Mouse (Mus musculus) neural tube, embryonic 12.5 days (tissue): ENCODE results near the gene Cacna2d3. TPM values are rescaled to one million over a fixed set of nuclear protein-coding genes. Genes with fewer than 3 reads are reported as not detected.

ENCODE experiments used
- ATAC-seq: fragments of 200-750 bp; cut with Nextera tagmentation; 2 replicates; pipeline ENCODE4 v1.8.0; 2017; ENCODE audit warnings: low read depth, mild to moderate bottlenecking, moderate TSS enrichment, moderate library complexity; ENCODE audit not compliant: low FRiP score
- H3K27ac ChIP-seq: fragments of 300-500 bp; sonication (generic); 2 replicates; pipeline ENCODE4 v1.5.1; 2016
- H3K27me3 ChIP-seq: fragments of 300-500 bp; sonication (generic); replicated peaks from 2 replicates; pipeline ENCODE4 v1.6.1; 2016; ENCODE audit warnings: mild to moderate bottlenecking
- H3K36me3 ChIP-seq: fragments of 300-500 bp; sonication (generic); 2 replicates; pipeline ENCODE4 v1.6.1; 2016; ENCODE audit warnings: mild to moderate bottlenecking
- H3K4me1 ChIP-seq: fragments of 300-500 bp; sonication (generic); 2 replicates; pipeline ENCODE4 v1.6.1; 2016
- H3K4me2 ChIP-seq: fragments of 300-500 bp; sonication (generic); replicated peaks from 2 replicates; pipeline ENCODE4 v1.6.1; 2016; ENCODE audit warnings: mild to moderate bottlenecking
- H3K4me3 ChIP-seq: fragments of 300-500 bp; sonication (generic); 2 replicates; pipeline ENCODE4 v1.5.1; 2016
- H3K9ac ChIP-seq: fragments of 300-500 bp; sonication (generic); 2 replicates; pipeline ENCODE4 v1.6.1; 2016; ENCODE audit warnings: mild to moderate bottlenecking
- H3K9me3 ChIP-seq: fragments of 300-500 bp; sonication (generic); 2 replicates; pipeline ENCODE4 v1.6.1; 2016; ENCODE audit warnings: mild to moderate bottlenecking
- WGBS: fragments of 180-500 bp; shearing (Covaris S2); methylation state at CpG from one replicate; pipeline ENCODE4 v1.1.7; 2016; 5-methylcytosine and 5-hydroxymethylcytosine counted together
- polyA plus RNA-seq: library from polyadenylated mRNA; unstranded; fragments of >200 nt; fragmentation: Nextera tagmentation; extraction: Ambion mirVana; gene quantifications from 2 replicates; pipeline ENCODE4 v1.2.1, GENCODE M21; 2016

Cacna2d3 gene
- polyA plus RNA-seq, 1 experiment from 2014 or later, result 34.6 TPM

DNA sequence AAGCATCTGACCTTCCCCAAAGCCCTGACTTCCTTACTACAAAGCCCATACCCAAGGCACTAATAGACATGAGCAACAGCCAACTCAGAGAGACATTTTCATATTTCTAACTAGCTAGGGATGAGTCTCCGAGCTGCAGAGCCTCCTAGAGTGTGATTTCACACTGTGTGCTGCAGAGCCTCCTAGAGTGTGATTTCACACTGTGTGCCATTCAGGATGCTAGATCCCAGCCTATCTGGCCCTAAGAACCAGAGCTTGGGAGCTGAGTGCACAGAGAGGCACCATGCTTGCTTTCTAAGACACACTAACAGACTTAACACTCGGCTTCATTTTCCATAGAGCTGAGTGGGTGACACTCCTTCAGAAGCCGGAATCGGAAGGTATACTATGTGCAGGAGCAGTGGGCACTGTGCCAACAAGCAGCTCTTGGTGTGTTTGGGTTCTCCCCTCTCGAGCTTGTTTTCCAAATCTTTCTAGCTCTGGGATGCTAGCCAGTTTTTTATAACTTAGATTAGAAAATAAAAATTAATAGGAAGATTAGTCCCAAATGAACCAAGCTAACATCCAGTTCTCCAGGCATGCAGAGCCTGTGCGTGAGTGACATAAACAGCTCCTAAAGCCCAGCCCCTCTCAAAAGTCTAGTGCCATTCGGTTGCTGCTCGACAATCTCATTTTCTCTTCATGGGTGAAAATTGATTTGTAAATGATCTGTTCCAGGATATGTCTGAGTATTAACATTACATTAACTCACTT, 316.4 kb downstream of the Cacna2d3 start:
- Histone ChIP-seq H3K4me1 (no peaks in the 10 kb centered on the region; the same call in 1 of the 2 replicates), H3K27me3 (no peaks in the 10 kb centered on the region), H3K9me3 (no peaks in the 10 kb centered on the region), H3K36me3 (no peaks in the 10 kb centered on the region), H3K4me3 (no peak overlapping the region), H3K9ac (no peak overlapping the region), H3K27ac (no peak overlapping the region), H3K4me2 (no peak overlapping the region)
- 74% methylated on average over 8 of the region's 8 CpGs for WGBS
- ATAC-seq, result no peak

DNA sequence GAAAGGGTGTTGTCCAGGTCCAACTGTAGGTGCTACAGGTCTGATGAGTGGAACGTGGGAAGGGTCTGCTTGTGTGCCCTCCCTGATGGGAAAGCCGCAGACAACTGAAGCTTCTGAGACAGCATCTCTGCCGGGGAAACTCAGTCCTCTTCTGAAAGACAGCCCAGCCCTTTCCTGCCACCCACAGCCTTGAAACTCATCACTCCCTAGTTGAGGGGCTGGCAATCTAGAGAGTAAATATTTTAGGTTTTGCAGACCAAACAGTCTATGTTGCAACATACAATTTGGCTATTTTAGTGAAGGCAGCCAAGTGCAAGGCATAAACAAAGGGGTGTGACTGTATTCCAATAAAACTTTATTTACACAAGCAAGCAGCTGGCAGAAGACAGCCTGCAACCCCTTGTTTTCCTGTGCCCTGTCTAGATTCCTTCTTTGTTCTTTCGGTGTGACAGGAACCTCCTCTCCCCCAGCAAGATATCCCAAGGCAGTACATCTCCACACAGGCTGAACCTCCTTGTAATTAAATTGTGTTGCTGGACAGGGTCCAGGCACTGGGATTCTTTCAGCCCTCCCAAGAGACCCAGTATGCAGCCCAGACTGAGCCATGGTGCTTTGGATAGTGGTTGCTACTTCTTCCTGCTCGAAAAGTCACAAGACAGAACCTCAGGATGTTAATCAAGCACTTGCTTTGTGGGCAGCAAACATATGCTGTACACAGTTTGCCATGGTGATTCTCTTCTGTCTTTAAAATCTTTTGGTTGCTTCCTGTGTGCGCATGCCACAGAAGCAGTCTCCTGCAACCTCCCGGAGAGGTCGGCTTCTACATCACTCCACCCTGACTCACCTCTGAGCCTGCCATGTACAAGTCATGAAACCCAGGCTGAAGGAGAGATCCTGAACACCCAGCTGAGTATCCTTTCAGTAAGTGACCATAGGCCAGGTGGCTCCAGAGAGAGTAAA, 317.5 kb downstream of the Cacna2d3 start:
- Histone ChIP-seq H3K4me1 (no peaks in the 10 kb centered on the region; the same call in 1 of the 2 replicates), H3K9ac (no peak overlapping the region)

DNA sequence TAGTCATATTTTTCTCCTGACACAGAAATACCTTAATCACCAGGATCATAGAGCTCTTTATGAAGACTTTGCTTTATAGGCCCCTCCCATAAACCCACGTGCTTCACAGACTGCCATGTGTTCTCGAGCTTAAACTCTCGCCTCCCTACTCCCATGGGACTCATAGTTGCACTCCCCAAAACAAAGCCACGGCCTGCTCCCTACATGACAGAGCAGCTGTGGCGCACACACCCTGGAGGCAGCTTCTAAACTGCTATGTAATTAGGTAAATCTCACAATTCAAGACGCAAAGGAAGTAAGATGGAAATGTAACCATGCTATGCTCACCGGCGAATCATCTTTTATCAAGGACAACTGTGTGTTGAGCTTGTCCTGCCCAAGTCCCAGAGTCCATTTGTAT, 319.2 kb downstream of the Cacna2d3 start:
- Histone ChIP-seq H3K9me3 (no peaks in the 10 kb centered on the region), H3K9ac (no peak overlapping the region), H3K27me3 (no peaks in the 10 kb centered on the region), H3K4me2 (no peak overlapping the region), H3K36me3 (no peaks in the 10 kb centered on the region), H3K4me1 (no peaks in the 10 kb centered on the region; the same call in 1 of the 2 replicates), H3K27ac (no peak overlapping the region), H3K4me3 (no peak overlapping the region)
- WGBS, result 48% methylated on average over 8 of the region's 8 CpGs
- ATAC-seq, result peak; percentile 75; the same call in 1 of the 2 replicates

More for the DNA sequence above, 317.5 kb downstream of the Cacna2d3 start:
- Histone ChIP-seq H3K36me3 (no peaks in the 10 kb centered on the region), H3K27ac (no peak overlapping the region), H3K27me3 (no peaks in the 10 kb centered on the region), H3K4me2 (no peak overlapping the region), H3K4me3 (no peak overlapping the region), H3K9me3 (no peaks in the 10 kb centered on the region)
- no peak for ATAC-seq
- WGBS, result 78% methylated on average over 8 of the region's 8 CpGs

DNA sequence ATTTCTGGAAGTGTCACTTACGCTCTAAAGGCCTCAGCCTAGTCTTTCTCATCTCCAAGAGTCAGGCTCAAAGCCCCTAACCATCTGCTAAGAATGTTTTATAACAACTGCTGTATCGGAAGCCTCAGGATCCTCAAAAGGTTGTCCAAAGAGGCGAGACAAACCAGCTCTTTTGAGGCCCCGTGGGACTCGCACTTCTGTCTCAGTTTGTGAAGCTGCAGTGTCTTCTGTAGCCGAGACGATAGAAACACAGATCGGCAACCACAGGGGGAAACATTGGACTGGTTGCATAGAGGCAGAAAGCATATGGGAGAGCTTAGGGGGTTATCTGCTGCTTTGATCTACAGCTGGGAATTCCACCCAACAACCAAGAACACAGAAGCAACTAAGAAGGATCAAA, 327.9 kb downstream of the Cacna2d3 start:
- Histone ChIP-seq H3K27ac (no peak overlapping the region), H3K4me1 (no peaks in the 10 kb centered on the region), H3K9ac (no peak overlapping the region), H3K27me3 (no peaks in the 10 kb centered on the region), H3K4me2 (no peak overlapping the region), H3K36me3 (no peaks in the 10 kb centered on the region), H3K9me3 (no peaks in the 10 kb centered on the region), H3K4me3 (no peak overlapping the region)
- ATAC-seq, result no peak
- 80% methylated on average over 8 of the region's 8 CpGs for WGBS

DNA sequence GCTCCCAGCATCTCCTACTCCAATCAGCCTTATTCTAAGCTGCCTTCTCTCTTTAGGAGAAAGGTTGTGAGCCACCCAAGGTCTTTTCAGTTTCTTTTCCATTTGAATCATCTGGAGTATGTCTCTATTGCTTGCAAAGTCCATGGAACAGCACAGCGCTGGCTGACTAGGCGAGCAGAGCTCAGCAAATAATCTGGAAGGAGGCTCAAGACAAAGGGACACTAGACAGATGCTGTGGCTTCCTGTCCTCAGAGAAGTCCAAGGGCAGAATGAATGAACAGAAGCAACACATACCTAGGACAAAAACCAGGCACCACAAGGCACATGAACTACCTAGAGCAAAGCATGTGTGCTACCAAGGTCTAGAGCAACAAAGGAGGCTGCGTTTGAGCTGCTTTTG, 328.8 kb downstream of the Cacna2d3 start:
- H3K4me3 ChIP-seq, result no peak overlapping the region
- WGBS, result 93% methylated on average over 3 of the region's 3 CpGs
- no peak overlapping the region for H3K9ac ChIP-seq
- no peaks in the 10 kb centered on the region for H3K27me3 ChIP-seq
- no peaks in the 10 kb centered on the region for H3K36me3 ChIP-seq
- no peak overlapping the region for H3K4me2 ChIP-seq
- H3K27ac ChIP-seq, result no peak overlapping the region
- no peaks in the 10 kb centered on the region for H3K4me1 ChIP-seq
- no peaks in the 10 kb centered on the region for H3K9me3 ChIP-seq
- no peak for ATAC-seq

DNA sequence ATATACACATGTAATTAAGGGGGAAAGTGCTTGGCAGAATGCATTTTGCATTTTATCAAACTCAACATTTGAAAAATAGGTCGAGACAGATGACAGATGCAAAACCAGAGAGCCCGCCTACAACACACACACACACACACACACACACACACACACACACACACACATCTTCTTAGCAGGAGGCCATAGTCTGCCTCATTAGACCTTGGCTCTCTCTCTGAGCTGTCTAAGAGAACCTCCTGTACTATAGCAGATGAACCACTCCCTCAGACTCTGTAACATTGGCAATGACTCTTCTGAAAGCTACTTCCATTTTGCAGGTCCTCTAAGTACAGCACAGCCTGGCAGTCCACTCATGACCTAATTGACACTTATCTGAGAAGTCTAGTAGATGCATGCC, 330.2 kb downstream of the Cacna2d3 start:
- ATAC-seq, result no peak
- Histone ChIP-seq H3K27ac (no peak overlapping the region), H3K4me2 (no peak overlapping the region), H3K4me1 (no peaks in the 10 kb centered on the region), H3K9ac (no peak overlapping the region), H3K36me3 (no peaks in the 10 kb centered on the region), H3K4me3 (no peak overlapping the region), H3K9me3 (no peaks in the 10 kb centered on the region), H3K27me3 (no peaks in the 10 kb centered on the region)
- WGBS, result 93% methylated on average over 2 of the region's 2 CpGs

DNA sequence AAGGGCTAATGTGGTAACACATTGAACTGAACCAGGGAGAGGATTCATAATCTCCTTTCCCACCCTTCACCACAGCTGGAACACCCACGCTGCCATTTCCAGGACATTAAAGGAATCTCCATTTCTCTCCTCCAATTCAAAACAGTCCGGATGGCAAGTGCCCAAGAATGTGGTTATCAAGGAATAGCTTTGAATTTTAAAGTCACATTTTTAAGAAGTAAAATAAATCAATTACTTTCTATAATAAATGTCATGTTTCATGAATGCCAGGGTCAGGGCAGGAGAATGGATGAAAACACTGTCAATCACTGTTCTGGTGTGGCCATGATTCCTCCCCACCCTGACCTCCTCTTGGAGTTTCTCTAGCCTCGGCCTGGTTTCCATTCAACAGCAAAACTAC, 333.9 kb downstream of the Cacna2d3 start:
- Histone ChIP-seq H3K4me2 (no peak overlapping the region), H3K9me3 (no peaks in the 10 kb centered on the region), H3K4me3 (no peak overlapping the region), H3K27ac (no peak overlapping the region), H3K9ac (no peak overlapping the region), H3K27me3 (no peaks in the 10 kb centered on the region), H3K36me3 (no peaks in the 10 kb centered on the region), H3K4me1 (no peaks in the 10 kb centered on the region)
- ATAC-seq, result no peak
- 87% methylated on average over 3 of the region's 3 CpGs for whole genome bisulfite sequencing

DNA sequence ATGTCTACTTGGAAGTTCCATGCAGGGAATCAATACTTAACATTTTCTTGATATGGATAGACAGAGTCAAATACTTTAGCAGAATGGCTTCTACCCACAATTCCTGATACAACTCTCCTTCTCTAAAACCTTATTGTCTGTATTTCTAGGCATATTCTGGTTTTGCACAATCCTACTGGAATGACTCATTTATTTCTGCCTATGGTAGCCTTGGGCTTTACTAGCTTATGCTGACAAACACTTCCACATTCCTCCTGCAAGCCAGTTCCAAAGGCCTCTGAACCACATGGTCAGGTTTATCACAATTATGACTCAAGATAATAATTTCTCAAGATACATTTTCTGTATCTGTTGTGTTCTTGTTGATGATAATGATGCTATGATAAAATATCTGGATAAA, 336.2 kb downstream of the Cacna2d3 start:
- no peak overlapping the region for H3K9ac ChIP-seq

DNA sequence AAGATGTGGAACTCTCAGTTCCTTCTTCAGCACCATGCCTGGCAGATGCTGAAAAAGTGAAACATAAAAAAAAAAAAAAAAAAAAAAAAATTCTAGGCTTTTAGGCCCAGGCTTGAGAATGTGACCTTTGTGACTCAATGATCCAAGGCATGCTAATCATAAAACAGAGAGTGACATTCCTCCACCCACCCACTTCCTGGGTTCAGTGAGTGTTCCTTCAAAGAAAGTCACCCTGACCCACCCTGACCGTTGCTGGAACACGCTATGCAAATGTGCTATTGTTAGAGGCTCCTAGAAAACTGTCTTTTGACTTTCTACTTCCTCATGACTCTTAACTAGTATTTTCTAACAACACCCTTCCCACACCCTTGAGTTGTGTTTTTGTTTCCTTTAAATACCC, 338.9 kb downstream of the Cacna2d3 start:
- ATAC-seq, result no peak
- Histone ChIP-seq H3K27ac (no peak overlapping the region), H3K36me3 (no peaks in the 10 kb centered on the region), H3K4me3 (no peak overlapping the region), H3K27me3 (no peaks in the 10 kb centered on the region), H3K9me3 (no peaks in the 10 kb centered on the region), H3K4me2 (no peak overlapping the region), H3K9ac (no peak overlapping the region), H3K4me1 (no peaks in the 10 kb centered on the region)
- 91% methylated on average over 2 of the region's 2 CpGs for WGBS

More for the DNA sequence above, 336.2 kb downstream of the Cacna2d3 start:
- H3K4me1 ChIP-seq, result no peaks in the 10 kb centered on the region
- H3K9me3 ChIP-seq, result no peaks in the 10 kb centered on the region
- H3K4me2 ChIP-seq, result no peak overlapping the region
- no peaks in the 10 kb centered on the region for H3K27me3 ChIP-seq
- ATAC-seq, result no peak
- no peak overlapping the region for H3K4me3 ChIP-seq
- no peak overlapping the region for H3K27ac ChIP-seq
- no peaks in the 10 kb centered on the region for H3K36me3 ChIP-seq

DNA sequence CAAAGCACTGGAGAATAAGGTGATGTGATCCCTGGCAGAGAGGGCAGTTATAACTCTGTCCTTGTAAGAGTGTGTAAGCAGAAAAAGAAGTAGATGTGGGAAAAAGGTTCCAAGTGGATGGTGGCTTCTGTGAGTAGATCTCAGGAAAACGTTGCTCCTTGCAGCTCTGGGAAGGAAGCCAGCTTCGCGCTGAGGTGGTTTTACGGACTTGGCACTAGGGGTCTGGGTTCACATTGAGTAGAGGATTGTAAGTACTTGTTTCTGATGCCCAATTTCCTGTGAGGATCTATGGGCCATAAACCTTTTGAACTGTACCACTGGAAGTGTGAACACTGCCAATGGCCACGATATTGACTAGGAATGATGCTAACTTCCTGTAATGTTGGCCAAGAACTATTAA, 354.8 kb downstream of the Cacna2d3 start:
- H3K36me3 ChIP-seq, result no peaks in the 10 kb centered on the region
- 77% methylated on average over 5 of the region's 5 CpGs for WGBS
- H3K9ac ChIP-seq, result no peak overlapping the region
- H3K4me3 ChIP-seq, result no peak overlapping the region
- H3K27ac ChIP-seq, result no peak overlapping the region
- H3K4me1 ChIP-seq, result no peaks in the 10 kb centered on the region
- no peak for ATAC-seq
- no peaks in the 10 kb centered on the region for H3K27me3 ChIP-seq
- no peaks in the 10 kb centered on the region for H3K9me3 ChIP-seq
- H3K4me2 ChIP-seq, result no peak overlapping the region

DNA sequence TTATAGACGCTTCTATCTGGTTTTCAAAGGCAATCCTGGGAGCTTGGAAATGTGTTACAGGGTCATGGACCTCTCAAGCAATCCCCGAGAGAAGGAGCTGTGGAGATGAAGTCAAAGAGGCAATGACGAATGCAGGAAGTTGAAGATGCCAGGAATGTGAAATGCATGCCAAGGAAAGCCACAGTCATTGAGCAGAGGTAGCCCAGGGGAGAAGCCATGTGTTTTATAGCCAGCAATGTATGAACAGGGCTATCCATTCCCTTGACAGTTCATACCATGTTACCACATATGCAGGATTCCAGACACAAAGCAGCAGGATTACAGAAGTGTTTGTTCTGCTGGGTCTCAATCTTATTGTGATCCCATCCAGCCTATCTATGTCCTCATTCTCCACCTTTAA, 359.2 kb downstream of the Cacna2d3 start:
- Histone ChIP-seq H3K36me3 (no peaks in the 10 kb centered on the region), H3K4me1 (no peaks in the 10 kb centered on the region), H3K4me2 (no peak overlapping the region), H3K4me3 (no peak overlapping the region), H3K27me3 (no peaks in the 10 kb centered on the region), H3K9ac (no peak overlapping the region), H3K27ac (no peak overlapping the region), H3K9me3 (no peaks in the 10 kb centered on the region)
- ATAC-seq, result no peak
- WGBS, result 44% methylated on average over 3 of the region's 3 CpGs

DNA sequence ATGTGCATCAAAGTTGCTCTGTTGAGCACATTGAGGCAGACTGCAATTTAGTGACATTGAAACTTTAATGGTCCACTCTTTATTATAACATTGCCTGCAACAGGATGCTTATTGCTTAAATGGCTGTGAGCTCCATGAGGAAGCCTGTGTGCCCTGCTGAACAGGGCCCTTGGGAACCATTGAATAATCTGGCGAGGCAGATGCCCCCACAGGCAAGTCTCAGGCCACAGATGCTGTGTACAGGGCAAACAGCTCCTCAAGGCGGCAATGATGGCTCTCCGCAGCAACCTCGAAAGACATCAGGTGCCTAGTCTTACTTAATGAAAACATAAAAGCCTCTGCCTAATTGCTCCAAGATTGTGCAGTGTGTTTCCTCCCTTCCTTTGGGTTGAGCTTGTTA, 371.0 kb downstream of the Cacna2d3 start:
- no peaks in the 10 kb centered on the region for H3K27me3 ChIP-seq
- 57% methylated on average over 4 of the region's 4 CpGs for WGBS
- no peaks in the 10 kb centered on the region for H3K9me3 ChIP-seq
- H3K4me1 ChIP-seq, result no peaks in the 10 kb centered on the region; the same call in 1 of the 2 replicates
- no peak overlapping the region for H3K4me3 ChIP-seq
- no peak overlapping the region for H3K9ac ChIP-seq
- no peak for ATAC-seq
- no peak overlapping the region for H3K27ac ChIP-seq
- no peaks in the 10 kb centered on the region for H3K36me3 ChIP-seq
- no peak overlapping the region for H3K4me2 ChIP-seq
